Mouse (Mus musculus): Measurements from ENCODE around the gene Trp53bp2. TPM values are rescaled to one million over a fixed set of nuclear protein-coding genes. Genes with fewer than 3 reads are reported as not detected.

Gene Trp53bp2
- polyA plus RNA-seq, 1 experiment from 2014 or later: 20.6 TPM

- WGBS: 66% methylated on average over 4 of the region's 4 CpGs
- ATAC-seq (ENCODE audit: insufficient number of reproducible peaks, low FRiP score, low TSS enrichment, low read depth): no peak
Observed at GRCm38 (mm10) chr1:182465309-182465708, 56.3 kb downstream of the Trp53bp2 start.

DNA sequence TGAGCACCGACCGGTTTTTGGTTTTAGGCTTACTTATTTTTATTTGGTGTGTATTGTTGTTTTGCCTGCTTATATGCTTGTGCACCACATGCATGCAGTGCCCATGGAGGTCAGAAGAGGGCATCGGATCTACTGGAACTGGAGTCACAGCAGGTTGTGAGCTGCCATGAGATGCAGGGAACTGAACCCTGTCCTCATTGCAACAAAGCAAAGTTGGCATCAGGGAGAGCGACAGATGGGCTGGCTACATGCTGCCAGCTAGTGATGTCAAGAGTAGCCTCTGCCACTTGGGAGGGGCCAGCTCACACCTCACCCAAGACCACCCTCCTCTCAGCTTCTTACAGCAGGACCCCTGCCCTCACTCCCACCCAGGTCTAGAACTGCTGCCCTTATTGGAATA lies 57.0 kb downstream of the Trp53bp2 start:
- no peak overlapping the region for H3K4me2 ChIP-seq
- peaks cover 63% of the 10 kb centered on the region for H3K36me3 ChIP-seq
- 90% methylated on average over 4 of the region's 4 CpGs for WGBS
- no peaks in the 10 kb centered on the region for H3K9me3 ChIP-seq
- no peak overlapping the region for H3K4me3 ChIP-seq
- H3K27me3 ChIP-seq: no peaks in the 10 kb centered on the region
- no peak for ATAC-seq (ENCODE audit: insufficient number of reproducible peaks, low FRiP score, low TSS enrichment, low read depth)
- H3K9ac ChIP-seq: no peak overlapping the region
- H3K4me1 ChIP-seq: no peaks in the 10 kb centered on the region
- no peak overlapping the region for H3K27ac ChIP-seq

More at GRCm38 (mm10) chr1:182465309-182465708, 56.3 kb downstream of the Trp53bp2 start:
- H3K9me3 ChIP-seq: no peaks in the 10 kb centered on the region
- H3K27ac ChIP-seq: no peak overlapping the region
- no peak overlapping the region for H3K4me2 ChIP-seq
- H3K36me3 ChIP-seq: peaks cover 58% of the 10 kb centered on the region
- no peaks in the 10 kb centered on the region for H3K4me1 ChIP-seq
- no peaks in the 10 kb centered on the region for H3K27me3 ChIP-seq
- H3K9ac ChIP-seq: no peak overlapping the region
- no peak overlapping the region for H3K4me3 ChIP-seq

DNA sequence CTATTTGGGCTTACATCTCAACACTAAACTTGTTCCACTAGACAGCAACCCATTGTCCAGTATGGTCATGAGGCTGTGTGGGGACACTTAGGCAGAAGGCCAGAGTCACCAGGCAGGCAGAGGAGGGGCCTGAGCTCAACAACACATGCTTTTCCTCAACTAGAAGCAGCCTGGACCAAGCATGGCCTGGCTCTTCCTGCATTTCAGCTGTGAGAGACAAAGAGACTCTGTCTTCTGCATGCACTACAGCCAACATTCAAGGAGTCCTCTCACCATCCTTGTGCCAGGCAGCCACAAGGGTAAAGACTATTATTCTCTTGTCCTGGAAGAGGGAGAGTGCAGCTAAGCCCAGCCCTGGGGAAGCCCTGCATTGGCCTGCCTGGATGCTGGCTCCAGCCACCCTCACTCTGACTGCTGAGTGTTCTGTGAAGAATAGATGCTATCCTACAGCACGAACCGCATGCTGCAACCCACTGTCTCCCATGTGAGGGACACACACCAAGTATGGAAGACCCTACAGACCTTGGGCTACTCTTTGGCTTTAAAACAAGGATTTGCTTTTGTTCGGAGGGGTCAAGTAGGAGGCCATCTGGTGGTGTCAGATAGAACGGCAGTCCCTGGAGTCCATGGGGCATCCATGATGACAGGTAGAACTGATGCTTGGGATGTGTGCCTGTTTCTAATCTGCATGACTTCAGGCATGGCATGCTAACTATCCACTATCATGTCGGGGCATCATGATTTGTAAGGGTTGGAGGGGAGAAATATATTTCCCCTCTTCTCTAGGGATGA lies 66.2 kb downstream of the Trp53bp2 start:
- WGBS: 86% methylated on average over 5 of the region's 5 CpGs

GRCm38 (mm10) chr1:182478935-182479334 lies 70.0 kb downstream of the Trp53bp2 start:
- peaks cover 98% of the 10 kb centered on the region for H3K36me3 ChIP-seq
- H3K4me1 ChIP-seq: no peaks in the 10 kb centered on the region
- H3K4me2 ChIP-seq: no peak overlapping the region
- no peak overlapping the region for H3K4me3 ChIP-seq
- no peaks in the 10 kb centered on the region for H3K27me3 ChIP-seq
- WGBS: 87% methylated on average over 4 of the region's 4 CpGs
- no peak overlapping the region for H3K27ac ChIP-seq
- ATAC-seq (ENCODE audit: insufficient number of reproducible peaks, low FRiP score, low TSS enrichment, low read depth): no peak
- H3K9me3 ChIP-seq: no peaks in the 10 kb centered on the region
- no peak overlapping the region for H3K9ac ChIP-seq

More for the DNA sequence above, 66.2 kb downstream of the Trp53bp2 start:
- Histone ChIP-seq H3K4me1 (no peaks in the 10 kb centered on the region), H3K4me2 (no peak overlapping the region), H3K27me3 (no peaks in the 10 kb centered on the region), H3K9ac (no peak overlapping the region), H3K9me3 (no peaks in the 10 kb centered on the region), H3K4me3 (no peak overlapping the region), H3K36me3 (peaks cover 98% of the 10 kb centered on the region), H3K27ac (no peak overlapping the region)
- no peak for ATAC-seq (ENCODE audit: insufficient number of reproducible peaks, low FRiP score, low TSS enrichment, low read depth)

GRCm38 (mm10) chr1:182481138-182481537 lies 72.2 kb downstream of the Trp53bp2 start:
- Histone ChIP-seq H3K36me3 (peaks cover 97% of the 10 kb centered on the region), H3K27me3 (no peaks in the 10 kb centered on the region), H3K27ac (no peak overlapping the region), H3K4me1 (no peaks in the 10 kb centered on the region), H3K9me3 (no peaks in the 10 kb centered on the region), H3K4me2 (no peak overlapping the region), H3K9ac (no peak overlapping the region), H3K4me3 (no peak overlapping the region)
- WGBS: 94% methylated on average over 7 of the region's 7 CpGs
- ATAC-seq (ENCODE audit: insufficient number of reproducible peaks, low FRiP score, low TSS enrichment, low read depth): no peak

DNA sequence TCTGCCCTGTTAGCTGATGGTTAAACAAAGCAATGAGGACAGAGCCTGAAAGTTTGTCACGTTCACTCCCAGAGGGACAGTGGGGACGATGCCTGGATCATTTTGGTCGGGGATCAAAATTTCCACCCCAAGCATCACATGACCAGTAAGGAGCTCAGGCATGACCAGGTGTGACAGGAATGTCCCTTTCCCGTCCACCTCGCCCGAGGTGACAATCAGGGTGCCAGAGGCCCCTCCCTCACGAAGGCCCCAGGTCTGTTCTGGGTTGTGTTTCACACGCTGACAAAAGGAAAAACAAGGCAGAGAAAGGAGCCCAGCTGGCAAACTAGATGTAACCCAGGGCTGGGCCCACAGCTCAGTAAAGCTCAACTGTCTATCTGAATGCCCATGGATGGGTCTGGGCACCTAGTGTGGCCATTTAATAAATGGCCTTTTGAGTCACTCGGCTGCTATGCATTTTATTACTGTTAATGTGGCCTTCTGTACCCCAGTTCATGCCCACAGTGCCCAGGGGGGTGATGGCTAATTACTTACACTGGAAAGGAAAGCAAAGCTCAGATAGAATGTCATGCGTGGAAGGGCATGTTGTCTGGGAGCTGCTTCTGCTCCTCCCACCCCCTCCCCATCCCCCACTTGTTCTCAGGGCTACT lies 72.8 kb downstream of the Trp53bp2 start:
- Histone ChIP-seq H3K36me3 (peaks cover 97% of the 10 kb centered on the region), H3K4me3 (no peak overlapping the region), H3K27ac (no peak overlapping the region), H3K9ac (no peak overlapping the region), H3K9me3 (no peaks in the 10 kb centered on the region), H3K4me1 (no peaks in the 10 kb centered on the region), H3K4me2 (no peak overlapping the region), H3K27me3 (no peaks in the 10 kb centered on the region)
- no peak for ATAC-seq (ENCODE audit: insufficient number of reproducible peaks, low FRiP score, low TSS enrichment, low read depth)
- WGBS: 81% methylated on average over 10 of the region's 10 CpGs

- Histone ChIP-seq H3K36me3 (peaks cover 97% of the 10 kb centered on the region), H3K4me1 (no peaks in the 10 kb centered on the region), H3K4me3 (no peak overlapping the region), H3K9ac (no peak overlapping the region), H3K4me2 (no peak overlapping the region), H3K9me3 (no peaks in the 10 kb centered on the region), H3K27me3 (no peaks in the 10 kb centered on the region), H3K27ac (no peak overlapping the region)
- ATAC-seq (ENCODE audit: insufficient number of reproducible peaks, low FRiP score, low TSS enrichment, low read depth): no peak
- WGBS: 88% methylated on average over 14 of the region's 14 CpGs
Observed at GRCm38 (mm10) chr1:182482991-182483909, 74.3 kb downstream of the Trp53bp2 start.

GRCm38 (mm10) chr1:182483910-182484274 lies 74.9 kb downstream of the Trp53bp2 start:
- peaks cover 97% of the 10 kb centered on the region for H3K36me3 ChIP-seq
- no peak overlapping the region for H3K27ac ChIP-seq
- H3K9me3 ChIP-seq: no peaks in the 10 kb centered on the region
- ATAC-seq (ENCODE audit: insufficient number of reproducible peaks, low FRiP score, low TSS enrichment, low read depth): no peak
- WGBS: 84% methylated on average over 12 of the region's 12 CpGs
- no peak overlapping the region for H3K4me3 ChIP-seq
- H3K27me3 ChIP-seq: no peaks in the 10 kb centered on the region
- no peaks in the 10 kb centered on the region for H3K4me1 ChIP-seq
- H3K4me2 ChIP-seq: no peak overlapping the region
- no peak overlapping the region for H3K9ac ChIP-seq

GRCm38 (mm10) chr1:182488503-182488902 lies 79.5 kb downstream of the Trp53bp2 start:
- Histone ChIP-seq H3K27me3 (no peaks in the 10 kb centered on the region), H3K36me3 (peaks cover 82% of the 10 kb centered on the region), H3K4me1 (peaks cover 10% of the 10 kb centered on the region), H3K4me3 (no peak overlapping the region), H3K27ac (no peak overlapping the region), H3K9me3 (no peaks in the 10 kb centered on the region), H3K9ac (no peak overlapping the region), H3K4me2 (no peak overlapping the region)
- no peak for ATAC-seq (ENCODE audit: insufficient number of reproducible peaks, low FRiP score, low TSS enrichment, low read depth)
- WGBS: 89% methylated on average over 10 of the region's 10 CpGs

GRCm38 (mm10) chr1:182489803-182490452 lies 81.0 kb downstream of the Trp53bp2 start:
- Histone ChIP-seq H3K36me3 (peaks cover 71% of the 10 kb centered on the region), H3K9ac (no peak overlapping the region), H3K4me2 (peak overlapping the region; percentile 56), H3K9me3 (no peaks in the 10 kb centered on the region), H3K4me1 (peaks cover 20% of the 10 kb centered on the region), H3K4me3 (peak overlapping the region; percentile 23), H3K27ac (peak overlapping the region; percentile 61), H3K27me3 (no peaks in the 10 kb centered on the region)
- 10% methylated on average over 21 of the region's 21 CpGs for WGBS
- ATAC-seq (ENCODE audit: insufficient number of reproducible peaks, low FRiP score, low TSS enrichment, low read depth): peak; percentile 87

DNA sequence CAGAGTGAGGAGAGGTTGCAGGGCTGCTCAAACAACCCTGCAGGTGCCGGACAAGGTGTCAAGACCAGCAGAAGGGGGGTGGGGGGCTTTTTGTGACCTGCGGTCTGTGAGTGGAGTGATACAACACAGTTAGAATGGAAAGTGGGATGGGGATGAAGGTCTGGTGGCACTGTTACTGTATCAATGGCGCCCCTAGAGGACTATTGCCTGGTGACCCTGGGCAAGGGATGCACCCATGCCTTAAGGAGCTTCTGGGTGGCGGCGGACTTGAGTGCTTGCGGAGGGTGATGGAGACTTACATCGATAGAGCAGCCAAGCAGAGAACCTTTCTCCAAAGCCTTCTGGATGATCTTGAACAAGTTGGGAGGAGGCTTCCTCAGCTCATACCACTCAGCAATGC lies 81.6 kb downstream of the Trp53bp2 start:
- H3K9ac ChIP-seq: no peak overlapping the region
- H3K4me1 ChIP-seq: peaks cover 23% of the 10 kb centered on the region
- no peaks in the 10 kb centered on the region for H3K27me3 ChIP-seq
- WGBS: 84% methylated on average over 7 of the region's 7 CpGs
- H3K4me3 ChIP-seq: no peak overlapping the region
- no peak overlapping the region for H3K4me2 ChIP-seq
- ATAC-seq (ENCODE audit: insufficient number of reproducible peaks, low FRiP score, low TSS enrichment, low read depth): no peak
- H3K9me3 ChIP-seq: no peaks in the 10 kb centered on the region
- peaks cover 64% of the 10 kb centered on the region for H3K36me3 ChIP-seq
- H3K27ac ChIP-seq: peak overlapping the region; percentile 61
